Mouse (Mus musculus) G1E (cell line): ENCODE results near the gene Det1. TPM values are rescaled to one million over a fixed set of nuclear protein-coding genes. Genes with fewer than 3 reads are reported as not detected.
A peak's percentile ranks its signal among the peaks of the same experiment; 100 is the strongest.

ENCODE experiments used
- ATAC-seq: 2 replicates; pipeline ENCODE4 v1.8.0; 2016; ENCODE audit warnings: mild to moderate bottlenecking; ENCODE audit not compliant: insufficient number of reproducible peaks, poor library complexity, low FRiP score, severe bottlenecking; ENCODE audit errors: extremely low read depth
- DNase-seq: peaks from one replicate; pipeline ENCODE4 v3.0.0; 2012; ENCODE audit warnings: low spot score
- H3K27me3 ChIP-seq: 2 replicates; pipeline ENCODE4 v1.6.1; 2012; ENCODE audit warnings: mild to moderate bottlenecking, low read length, inconsistent platforms; ENCODE audit not compliant: insufficient read depth
- H3K36me3 ChIP-seq: replicated peaks from 2 replicates; pipeline ENCODE3; 2012; ENCODE audit warnings: mild to moderate bottlenecking, inconsistent platforms
- H3K4me1 ChIP-seq: 2 replicates; pipeline ENCODE4 v1.6.1; 2012; ENCODE audit warnings: low read depth, low read length, inconsistent platforms, mixed read lengths; ENCODE audit not compliant: insufficient read depth
- H3K4me3 ChIP-seq: 2 replicates; pipeline ENCODE4 v1.5.1; 2012; ENCODE audit warnings: low read depth, mild to moderate bottlenecking, inconsistent platforms, low read length, moderate library complexity, mixed read lengths
- H3K9me3 ChIP-seq: replicated peaks from 2 replicates; pipeline ENCODE4 v1.6.1; 2012; ENCODE audit warnings: inconsistent platforms
- CTCF ChIP-seq: IDR thresholded peaks from 2 replicates; pipeline ENCODE4 v1.5.1; 2012; ENCODE audit warnings: low read depth, low read length, inconsistent platforms, mixed read lengths
- GATA1 ChIP-seq: IDR thresholded peaks from 2 replicates; pipeline ENCODE4 v1.6.1; 2012; ENCODE audit warnings: borderline replicate concordance, low read length, inconsistent platforms, mixed read lengths
- GATA2 ChIP-seq: IDR thresholded peaks from 2 replicates; pipeline ENCODE4 v1.6.1; 2012; ENCODE audit warnings: low read depth, low read length, inconsistent platforms, borderline replicate concordance
- POLR2AphosphoS5 ChIP-seq: IDR thresholded peaks from 2 replicates; pipeline ENCODE4 v1.6.1; 2012; ENCODE audit warnings: low read depth, low read length, inconsistent platforms; ENCODE audit not compliant: insufficient replicate concordance
- TAL1 ChIP-seq: conservative IDR thresholded peaks from 2 replicates; pipeline ENCODE4 v1.6.1; 2012; ENCODE audit warnings: low read depth, low read length, inconsistent platforms, mixed read lengths
- polyA plus RNA-seq: library from polyadenylated mRNA; stranded (reverse); fragments of >175 nt; gene quantifications from 2 replicates; pipeline ENCODE4 v1.2.3, GENCODE M21; 2012
- total RNA-seq, 2 experiments: library from RNA; stranded (forward) in 1 of 2; stranded (reverse) in 1 of 2; fragments of 200-1000 nt in 1 of 2; fragments of >200 nt in 1 of 2; fragmentation: Nextera tagmentation in 1 of 2; gene quantifications; 2 replicates each; pipeline ENCODE4 v1.2.3; 2014 to 2017

The Det1 gene
- total RNA-seq (2014; fragmentation: Nextera tagmentation) (35.5 and 42.5 TPM in 2 replicates), total RNA-seq (2017) (17.9 and 18.2 TPM in 2 replicates), polyA plus RNA-seq (5.5 and 8.8 TPM in 2 replicates)

- H3K9me3 ChIP-seq: no peaks in the 10 kb centered on the region
- TF ChIP-seq POLR2AphosphoS5 (no peak), CTCF (peak; percentile 69)
- peaks cover 53% of the 10 kb centered on the region for H3K4me1 ChIP-seq
- ATAC-seq: peak; percentile 87
- peak; percentile 90 for DNase-seq
- H3K4me3 ChIP-seq: peak within 1 kb of the TSS; percentile 81
- no peaks in the 10 kb centered on the region for H3K27me3 ChIP-seq
- H3K36me3 ChIP-seq: peaks cover 31% of the 10 kb centered on the region
Observed at GRCm38 (mm10) chr7:78846737-78847434, at the start of gene Det1. Gene Det1, minus strand, starts transcription at chr7:78847263.

GRCm38 (mm10) chr7:78895653-78896333, 48.7 kb upstream of the Det1 start, which contains the start of gene Aen:
Gene Aen, plus strand, starts transcription at chr7:78895854.
- Histone ChIP-seq H3K9me3 (no peaks in the 10 kb centered on the region), H3K36me3 (peaks cover 24% of the 10 kb centered on the region), H3K4me3 (peak within 1 kb of the TSS; percentile 94), H3K27me3 (peaks cover 4% of the 10 kb centered on the region; the same call in 1 of the 2 replicates), H3K4me1 (peaks cover 34% of the 10 kb centered on the region)
- no peak for TF ChIP-seq CTCF
- DNase-seq (peak; percentile 100), ATAC-seq (peak; percentile 97)

- TF ChIP-seq CTCF: no peak
- TF ChIP-seq GATA2: no peak
- TF ChIP-seq POLR2AphosphoS5: no peak
- TF ChIP-seq TAL1: no peak
- TF ChIP-seq GATA1: no peak
- Histone ChIP-seq H3K36me3 (peaks cover 24% of the 10 kb centered on the region), H3K4me3 (peak overlapping the region; percentile 94), H3K9me3 (no peaks in the 10 kb centered on the region), H3K4me1 (peaks cover 34% of the 10 kb centered on the region), H3K27me3 (peaks cover 4% of the 10 kb centered on the region; the same call in 1 of the 2 replicates)
- DNase-seq (no peak), ATAC-seq (no peak)
Observed at GRCm38 (mm10) chr7:78895021-78895652, 48.1 kb upstream of the Det1 start.

- Histone ChIP-seq H3K9me3 (no peaks in the 10 kb centered on the region), H3K4me3 (no peak overlapping the region), H3K27me3 (peaks cover 9% of the 10 kb centered on the region; the same call in 1 of the 2 replicates), H3K36me3 (peaks cover 24% of the 10 kb centered on the region), H3K4me1 (peaks cover 34% of the 10 kb centered on the region)
- DNase-seq: no peak
- TF ChIP-seq CTCF (no peak), GATA1 (no peak), TAL1 (no peak), POLR2AphosphoS5 (no peak), GATA2 (no peak)
- no peak for ATAC-seq
Observed at GRCm38 (mm10) chr7:78893917-78894316, 46.9 kb upstream of the Det1 start.

GRCm38 (mm10) chr7:78890641-78891040, 43.6 kb upstream of the Det1 start:
- peaks cover 14% of the 10 kb centered on the region for H3K4me1 ChIP-seq
- peaks cover 4% of the 10 kb centered on the region for H3K36me3 ChIP-seq
- peaks cover 37% of the 10 kb centered on the region for H3K27me3 ChIP-seq
- TF ChIP-seq POLR2AphosphoS5: no peak
- TF ChIP-seq GATA2: no peak
- peak; percentile 80 for TF ChIP-seq CTCF
- TF ChIP-seq GATA1: no peak
- TF ChIP-seq TAL1: no peak
- ATAC-seq: peak; percentile 30; the same call in 1 of the 2 replicates
- H3K9me3 ChIP-seq: no peaks in the 10 kb centered on the region
- H3K4me3 ChIP-seq: no peak overlapping the region
- peak; percentile 71 for DNase-seq

- peaks cover 55% of the 10 kb centered on the region for H3K27me3 ChIP-seq
- peaks cover 5% of the 10 kb centered on the region for H3K4me1 ChIP-seq
- DNase-seq (no peak), ATAC-seq (no peak)
- TF ChIP-seq TAL1 (no peak), GATA1 (no peak), POLR2AphosphoS5 (no peak), CTCF (no peak), GATA2 (no peak)
- no peaks in the 10 kb centered on the region for H3K9me3 ChIP-seq
- no peaks in the 10 kb centered on the region for H3K36me3 ChIP-seq
- H3K4me3 ChIP-seq: no peak overlapping the region
Observed at GRCm38 (mm10) chr7:78887431-78887842, 40.4 kb upstream of the Det1 start.
